Mouse (Mus musculus) erythroblast, embryonic 14.5 days (primary cell): Measurements from ENCODE around the gene Lgr6.

Experiments
- GATA1 ChIP-seq: IDR thresholded peaks from 2 replicates; pipeline ENCODE4 v1.6.1; 2012; ENCODE audit warnings: low read length, inconsistent platforms, mixed read lengths
- TAL1 ChIP-seq: IDR thresholded peaks from 3 replicates; pipeline ENCODE4 v1.6.1; 2012; ENCODE audit warnings: low read length, inconsistent platforms, mixed read lengths

GRCm38 (mm10) chr1:135000527-135000926 lies 104.5 kb downstream of the Lgr6 start:
- TF ChIP-seq GATA1 (no peak), TAL1 (no peak)
